In the genomic region with DNA sequence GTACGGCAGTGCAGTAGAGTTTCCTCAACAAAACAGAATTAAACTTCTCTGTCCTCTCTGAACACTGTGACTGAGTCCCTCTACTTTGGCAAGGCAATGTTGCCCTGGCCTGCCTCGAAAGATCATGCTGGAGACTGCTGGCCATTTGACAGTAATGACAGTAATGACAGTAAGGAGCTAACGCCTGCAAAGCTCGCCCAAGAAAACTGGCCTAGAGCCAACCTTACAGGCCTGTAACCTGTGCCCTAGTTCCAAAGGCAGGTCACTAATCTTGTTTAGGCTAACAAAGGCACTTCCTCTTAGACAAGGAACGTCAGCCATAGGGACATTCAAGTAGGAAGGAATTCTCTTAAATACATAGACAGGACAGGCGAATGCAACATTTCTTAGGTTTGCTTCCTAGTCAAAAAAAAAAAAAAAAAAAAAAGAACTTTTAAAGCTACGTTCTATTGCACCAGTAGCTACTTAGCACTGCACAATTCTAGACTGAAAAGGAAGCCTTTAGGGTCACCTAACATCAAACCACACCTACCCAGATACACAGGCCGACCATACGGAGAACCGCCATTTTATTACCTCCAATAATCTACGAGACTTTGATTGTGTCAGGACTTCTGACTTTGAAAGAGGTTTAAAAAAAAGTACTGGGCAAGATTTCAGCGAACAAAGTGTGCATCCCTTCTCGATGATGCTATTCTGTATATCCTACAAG, we compare ENCODE assay signal across 10 mouse cellular contexts.
DNase-seq lines count a peak whose midpoint lies in the region; ATAC-seq and TF ChIP-seq lines count a peak whose summit lies in the region.
"Had no signal": no experiment of that assay in that cellular context is flagged by ENCODE, and none has a peak within 500 bp of the region (broad histone marks: within the 10 kb centered on the region; RNA-seq: fewer than 3 reads in every experiment).

No protein-coding gene starts in this region.

- TF ChIP-seq CTCF in hindbrain, postnatal 0 days (IDR thresholded peaks at IDR 0.05; ENCODE audit: low read depth), result no peak
- TF ChIP-seq CTCF in intestine, postnatal 0 days (IDR thresholded peaks at IDR 0.05; ENCODE audit: low read depth), result no peak

- no peaks in the 10 kb centered on the region for H3K9me3 ChIP-seq in hindbrain, postnatal 0 days (ENCODE audit: low read length)
- no peaks in the 10 kb centered on the region for H3K9me3 ChIP-seq in hindbrain, embryonic 13.5 days
- no peaks in the 10 kb centered on the region for H3K9me3 ChIP-seq in intestine, postnatal 0 days (ENCODE audit: control insufficient read depth)
- H3K9me3 ChIP-seq in hindbrain, embryonic 10.5 days, result no peaks in the 10 kb centered on the region
- H3K9me3 ChIP-seq: limb, embryonic 10.5 days had no signal

- H3K27me3 ChIP-seq in hindbrain, postnatal 0 days (ENCODE audit: insufficient read depth, low read length), result no peaks in the 10 kb centered on the region
- no peaks in the 10 kb centered on the region for H3K27me3 ChIP-seq in hindbrain, embryonic 13.5 days
- H3K27me3 ChIP-seq in intestine, postnatal 0 days (replicated peaks; ENCODE audit: control insufficient read depth, insufficient read depth, low read length), result no peaks in the 10 kb centered on the region
- no peaks in the 10 kb centered on the region for H3K27me3 ChIP-seq in hindbrain, embryonic 10.5 days (ENCODE audit: insufficient read depth, poor library complexity, severe bottlenecking)
- H3K27me3 ChIP-seq: CH12.LX had no signal

- peak; percentile 33 for DNase-seq in hindbrain, postnatal 0 days (ENCODE audit: low spot score)
- DNase-seq in gonadal fat pad, adult 2 months (ENCODE audit: low read depth), result peak; percentile 56
- peak; percentile 50 for DNase-seq in lung, postnatal 10 days
- DNase-seq in left cerebral cortex, adult 18-20 months (ENCODE audit: low spot score in 2 of 2), result no peak
- no peak for DNase-seq in layer of hippocampus, adult 18-20 months (ENCODE audit: low spot score in 2 of 2)
- DNase-seq in hindbrain, embryonic 10.5 days (ENCODE audit: low spot score), result no peak

- WGBS in hindbrain, postnatal 0 days, result 71% methylated on average over 13 of the region's 13 CpGs
- WGBS in hindbrain, embryonic 13.5 days, result 80% methylated on average over 13 of the region's 13 CpGs
- 26% methylated on average over 13 of the region's 13 CpGs for WGBS in intestine, postnatal 0 days
- 88% methylated on average over 13 of the region's 13 CpGs for WGBS in hindbrain, embryonic 10.5 days

- no peaks in the 10 kb centered on the region for H3K4me1 ChIP-seq in hindbrain, postnatal 0 days (ENCODE audit: insufficient read depth, low read length)
- H3K4me1 ChIP-seq in hindbrain, embryonic 13.5 days (replicated peaks), result 0 out of 2 replicates have a peak, but pooled peaks cover 6% of the 10 kb centered on the region
- peaks cover 19% of the 10 kb centered on the region for H3K4me1 ChIP-seq in intestine, postnatal 0 days (replicated peaks; ENCODE audit: control insufficient read depth, insufficient read depth, low read length)
- H3K4me1 ChIP-seq in hindbrain, embryonic 10.5 days (replicated peaks), result peaks cover 10% of the 10 kb centered on the region

- no peak for ATAC-seq in hindbrain, postnatal 0 days
- ATAC-seq in hindbrain, embryonic 13.5 days (ENCODE audit: low FRiP score), result no peak
- peak; percentile 80 for ATAC-seq in intestine, postnatal 0 days

- no peak overlapping the region for H3K27ac ChIP-seq in hindbrain, postnatal 0 days
- H3K27ac ChIP-seq in hindbrain, embryonic 13.5 days, result no peak overlapping the region
- peak overlapping the region; percentile 87 for H3K27ac ChIP-seq in intestine, postnatal 0 days (ENCODE audit: low read depth, low read length)
- H3K27ac ChIP-seq in hindbrain, embryonic 10.5 days, result no peak overlapping the region
- H3K27ac ChIP-seq: limb, embryonic 10.5 days had no signal

- H3K4me3 ChIP-seq in hindbrain, postnatal 0 days (ENCODE audit: low read length), result no peak overlapping the region
- H3K4me3 ChIP-seq in hindbrain, embryonic 13.5 days, result no peak overlapping the region
- no peak overlapping the region for H3K4me3 ChIP-seq in intestine, postnatal 0 days (ENCODE audit: low read depth, low read length)
- no peak overlapping the region for H3K4me3 ChIP-seq in hindbrain, embryonic 10.5 days
- H3K4me3 ChIP-seq: limb, embryonic 10.5 days had no signal

- H3K36me3 ChIP-seq in hindbrain, postnatal 0 days (ENCODE audit: insufficient read depth, low read length), result no peaks in the 10 kb centered on the region
- peaks cover 6% of the 10 kb centered on the region for H3K36me3 ChIP-seq in hindbrain, embryonic 13.5 days
- no peaks in the 10 kb centered on the region for H3K36me3 ChIP-seq in intestine, postnatal 0 days (ENCODE audit: control insufficient read depth, insufficient read depth)
- H3K36me3 ChIP-seq in hindbrain, embryonic 10.5 days, result peaks cover 9% of the 10 kb centered on the region

- H3K4me2 ChIP-seq in hindbrain, postnatal 0 days (ENCODE audit: low read depth, low read length), result no peak overlapping the region
- no peak overlapping the region for H3K4me2 ChIP-seq in hindbrain, embryonic 13.5 days
- no peak overlapping the region for H3K4me2 ChIP-seq in intestine, postnatal 0 days (replicated peaks; ENCODE audit: low read depth)

- no peak overlapping the region for H3K9ac ChIP-seq in hindbrain, postnatal 0 days (replicated peaks; ENCODE audit: low read length)
- H3K9ac ChIP-seq in hindbrain, embryonic 13.5 days, result no peak overlapping the region
- 0 out of 2 replicates have a peak overlapping the region, but pooled peaks have one; percentile 28 for H3K9ac ChIP-seq in intestine, postnatal 0 days (ENCODE audit: low read depth, low read length)

Comparison
In these comparisons a context has a peak if more than half of its experiments do, and no peak if none do; other contexts are left out.
1. DNase-seq: peak in hindbrain, postnatal 0 days (single experiment), gonadal fat pad, adult 2 months (single experiment) and lung, postnatal 10 days (single experiment); none in left cerebral cortex, adult 18-20 months (0 of 2), layer of hippocampus, adult 18-20 months (0 of 2) and hindbrain, embryonic 10.5 days (single experiment).